Mouse (Mus musculus) kidney, embryonic 15.5 days (tissue): Measurements from ENCODE around the gene A4galt. TPM values are rescaled to one million over a fixed set of nuclear protein-coding genes. Genes with fewer than 3 reads are reported as not detected.

Source experiments
- ATAC-seq: fragments of 200-750 bp; cut with Nextera tagmentation; replicated peaks from 2 replicates; pipeline ENCODE4 v1.8.0; 2017; ENCODE audit warnings: moderate TSS enrichment; ENCODE audit not compliant: low FRiP score
- H3K27ac ChIP-seq: fragments of 300-500 bp; sonication (generic); 2 replicates; pipeline ENCODE4 v1.5.1; 2015; ENCODE audit warnings: mild to moderate bottlenecking, inconsistent platforms
- H3K27me3 ChIP-seq: fragments of 300-500 bp; sonication (generic); 2 replicates; pipeline ENCODE4 v1.6.1; 2015; ENCODE audit warnings: inconsistent platforms
- H3K36me3 ChIP-seq: fragments of 300-500 bp; sonication (generic); 2 replicates; pipeline ENCODE4 v1.6.1; 2015; ENCODE audit warnings: inconsistent platforms
- H3K4me1 ChIP-seq: fragments of 300-500 bp; sonication (generic); 2 replicates; pipeline ENCODE4 v1.6.1; 2015; ENCODE audit warnings: inconsistent platforms
- H3K4me2 ChIP-seq: fragments of 300-500 bp; sonication (generic); 2 replicates; pipeline ENCODE4 v1.6.1; 2015; ENCODE audit warnings: moderate library complexity, mild to moderate bottlenecking, inconsistent platforms
- H3K4me3 ChIP-seq: fragments of 300-500 bp; sonication (generic); replicated peaks from 2 replicates; pipeline ENCODE4 v1.5.1; 2015; ENCODE audit warnings: mild to moderate bottlenecking, inconsistent platforms
- H3K9ac ChIP-seq: fragments of 300-500 bp; sonication (generic); 2 replicates; pipeline ENCODE4 v1.6.1; 2015; ENCODE audit warnings: mild to moderate bottlenecking, inconsistent platforms
- H3K9me3 ChIP-seq: fragments of 300-500 bp; sonication (generic); replicated peaks from 2 replicates; pipeline ENCODE4 v1.6.1; 2016; ENCODE audit warnings: inconsistent platforms
- WGBS: fragments of 180-500 bp; shearing (Covaris S2); methylation state at CpG from one replicate; pipeline ENCODE4 v1.1.7; 2015; ENCODE audit warnings: mixed read lengths; 5-methylcytosine and 5-hydroxymethylcytosine counted together
- polyA plus RNA-seq: library from polyadenylated mRNA; unstranded; fragments of >200 nt; fragmentation: Nextera tagmentation; extraction: Ambion mirVana; gene quantifications from 2 replicates; pipeline ENCODE4 v1.2.1, GENCODE M21; 2015

Gene A4galt
- polyA plus RNA-seq, 1 experiment from 2014 or later, result 19.1 TPM

DNA sequence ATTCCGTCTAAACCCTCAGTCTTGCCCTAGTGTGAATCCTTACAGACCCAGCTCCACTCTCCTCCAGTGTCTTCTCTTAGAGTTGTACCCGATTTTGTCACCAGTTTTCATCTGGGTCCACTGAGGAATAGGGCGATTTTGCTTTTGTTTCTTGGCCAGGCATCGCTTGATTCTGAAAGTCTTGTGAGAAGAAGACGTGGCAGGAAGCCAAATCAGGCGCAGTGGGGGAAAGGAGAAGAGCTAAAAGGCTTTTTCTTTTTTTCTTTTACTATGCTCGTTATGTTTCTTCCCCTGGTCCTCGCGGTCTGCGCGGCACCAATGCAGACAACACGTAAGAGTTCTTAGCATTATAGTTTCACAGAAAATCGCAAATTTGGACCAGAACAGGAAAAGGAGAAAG lies 6.3 kb upstream of the A4galt start:
- no peaks in the 10 kb centered on the region for H3K36me3 ChIP-seq
- 71% methylated on average over 13 of the region's 13 CpGs for WGBS
- no peaks in the 10 kb centered on the region for H3K9me3 ChIP-seq
- H3K9ac ChIP-seq, result no peak overlapping the region
- H3K4me2 ChIP-seq, result no peak overlapping the region
- 0 out of 2 replicates have a peak, but pooled peaks cover 1% of the 10 kb centered on the region for H3K27me3 ChIP-seq
- peaks cover 5% of the 10 kb centered on the region; the same call in 1 of the 2 replicates for H3K4me1 ChIP-seq
- H3K27ac ChIP-seq, result no peak overlapping the region
- ATAC-seq, result no peak
- no peak overlapping the region for H3K4me3 ChIP-seq

DNA sequence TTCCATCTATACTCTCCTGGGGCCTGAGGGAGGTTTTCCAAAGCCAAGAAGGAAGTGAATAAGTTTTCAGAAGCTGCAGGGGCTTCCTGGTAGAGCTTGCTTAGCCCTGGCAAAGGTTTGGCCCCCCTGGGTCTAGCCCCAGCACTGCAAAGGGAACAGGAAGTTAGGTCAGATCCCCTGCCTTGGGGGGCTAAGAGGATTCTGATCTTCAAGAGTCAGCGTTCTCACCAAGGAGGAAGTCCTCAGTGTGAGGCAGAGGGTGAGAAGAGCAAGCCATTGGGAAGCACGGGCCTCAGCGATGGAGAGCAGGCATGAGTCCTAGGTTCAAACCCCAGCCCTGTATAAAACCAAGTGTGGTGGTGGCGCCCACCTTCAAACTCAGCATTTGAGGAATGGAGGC lies 4.9 kb upstream of the A4galt start:
- H3K9ac ChIP-seq, result no peak overlapping the region
- no peak overlapping the region for H3K4me3 ChIP-seq
- peaks cover 15% of the 10 kb centered on the region for H3K27me3 ChIP-seq
- 79% methylated on average over 4 of the region's 4 CpGs for WGBS
- H3K27ac ChIP-seq, result peak overlapping the region; percentile 70
- no peaks in the 10 kb centered on the region for H3K36me3 ChIP-seq
- H3K4me2 ChIP-seq, result no peak overlapping the region
- H3K9me3 ChIP-seq, result no peaks in the 10 kb centered on the region
- no peak for ATAC-seq
- H3K4me1 ChIP-seq, result peaks cover 9% of the 10 kb centered on the region

DNA sequence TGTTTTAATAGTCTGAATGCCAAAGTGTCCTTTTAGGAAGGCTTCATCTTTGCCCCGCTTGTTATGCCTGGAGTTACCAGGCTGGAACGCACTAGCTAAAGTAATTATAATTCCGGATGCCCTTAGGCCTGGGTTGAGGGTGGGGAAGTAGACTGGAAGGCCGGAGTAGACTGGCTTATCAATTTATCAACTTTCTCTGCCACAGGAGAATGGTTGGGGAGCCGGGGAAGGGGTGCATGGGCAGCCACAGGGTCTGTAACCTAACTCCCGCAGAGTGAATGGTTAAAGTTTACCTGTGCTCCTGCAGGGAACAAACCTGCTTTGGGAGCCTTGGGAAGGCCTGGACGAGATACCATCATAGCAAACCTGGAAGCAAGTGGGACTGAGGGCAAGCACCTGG lies 4.4 kb upstream of the A4galt start:
- 66% methylated on average over 7 of the region's 7 CpGs for WGBS
- Histone ChIP-seq H3K27me3 (peaks cover 21% of the 10 kb centered on the region), H3K9ac (no peak overlapping the region), H3K9me3 (no peaks in the 10 kb centered on the region), H3K27ac (peak overlapping the region; percentile 70), H3K36me3 (no peaks in the 10 kb centered on the region), H3K4me2 (no peak overlapping the region), H3K4me1 (peaks cover 14% of the 10 kb centered on the region), H3K4me3 (no peak overlapping the region)
- ATAC-seq, result peak; percentile 37

DNA sequence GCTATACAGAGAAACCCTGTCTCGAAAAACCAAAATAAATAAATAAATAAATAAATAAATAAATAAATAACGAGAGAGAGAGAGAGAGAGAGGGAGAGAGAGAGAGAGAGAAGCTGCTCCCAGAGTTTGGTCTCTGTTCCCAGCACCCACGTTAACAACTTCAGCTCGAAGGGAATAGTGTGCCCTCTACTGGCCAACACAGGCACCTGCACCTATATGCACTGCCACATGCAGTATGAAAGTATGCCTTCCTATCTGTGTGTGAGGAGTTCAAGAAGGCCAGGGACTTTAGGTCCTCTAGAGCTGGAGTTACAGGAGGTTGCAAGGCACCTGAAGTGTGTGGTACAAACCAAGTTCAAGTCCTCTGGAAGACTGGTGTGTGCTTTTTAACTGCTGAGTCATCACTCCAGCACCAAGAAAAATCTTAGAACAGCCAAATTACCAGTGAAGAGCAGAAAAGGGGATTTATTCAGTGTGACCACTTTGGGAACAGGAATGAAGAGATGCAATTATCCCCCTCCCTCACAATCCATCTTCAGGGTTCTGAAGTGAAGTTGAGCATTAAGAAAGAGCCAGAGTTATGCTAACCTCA lies 3.7 kb upstream of the A4galt start:
- WGBS, result 91% methylated on average over 4 of the region's 4 CpGs
- Histone ChIP-seq H3K36me3 (no peaks in the 10 kb centered on the region), H3K4me1 (peaks cover 20% of the 10 kb centered on the region), H3K4me3 (no peak overlapping the region), H3K27ac (peak overlapping the region; percentile 70), H3K27me3 (peaks cover 27% of the 10 kb centered on the region), H3K9me3 (no peaks in the 10 kb centered on the region), H3K4me2 (no peak overlapping the region), H3K9ac (no peak overlapping the region)
- ATAC-seq, result no peak

DNA sequence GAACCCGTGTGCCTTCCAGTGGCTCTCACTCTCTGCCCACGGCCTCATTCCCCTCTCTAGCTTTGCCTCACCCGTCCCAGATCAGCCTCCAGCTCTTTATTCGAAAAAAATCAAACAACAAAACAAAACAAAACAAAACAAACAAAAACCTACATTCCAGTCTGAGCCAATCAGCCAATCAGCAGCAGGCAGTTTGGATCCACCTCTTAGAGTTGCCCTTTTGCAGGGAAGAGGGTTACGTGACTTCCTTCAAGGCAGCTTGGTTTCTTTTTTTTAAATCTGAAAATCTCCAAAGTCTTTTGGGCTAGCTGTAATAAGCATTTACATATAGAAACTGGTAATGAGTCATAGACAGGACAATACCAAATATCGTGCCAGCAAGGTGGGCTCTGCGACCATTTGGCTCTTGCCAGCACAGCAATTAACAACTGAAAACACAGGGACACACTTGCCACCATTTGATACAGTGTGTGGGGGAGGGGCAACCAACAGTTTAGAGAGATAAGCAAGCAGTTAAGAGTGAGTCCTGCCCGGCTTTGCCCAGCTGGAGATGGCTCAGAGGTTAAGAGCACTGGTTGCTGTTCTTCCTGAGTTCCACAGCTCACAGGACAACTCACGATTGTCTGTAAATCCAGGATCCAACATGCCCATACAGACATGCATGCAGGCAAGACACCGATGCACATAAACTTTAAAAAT lies 2.9 kb upstream of the A4galt start:
- no peak for ATAC-seq
- no peak overlapping the region for H3K4me3 ChIP-seq
- peaks cover 20% of the 10 kb centered on the region for H3K4me1 ChIP-seq
- no peaks in the 10 kb centered on the region for H3K36me3 ChIP-seq
- peak overlapping the region; percentile 60 for H3K27ac ChIP-seq
- H3K4me2 ChIP-seq, result no peak overlapping the region
- H3K9me3 ChIP-seq, result no peaks in the 10 kb centered on the region
- WGBS, result 65% methylated on average over 10 of the region's 10 CpGs
- H3K27me3 ChIP-seq, result peaks cover 32% of the 10 kb centered on the region
- H3K9ac ChIP-seq, result no peak overlapping the region

DNA sequence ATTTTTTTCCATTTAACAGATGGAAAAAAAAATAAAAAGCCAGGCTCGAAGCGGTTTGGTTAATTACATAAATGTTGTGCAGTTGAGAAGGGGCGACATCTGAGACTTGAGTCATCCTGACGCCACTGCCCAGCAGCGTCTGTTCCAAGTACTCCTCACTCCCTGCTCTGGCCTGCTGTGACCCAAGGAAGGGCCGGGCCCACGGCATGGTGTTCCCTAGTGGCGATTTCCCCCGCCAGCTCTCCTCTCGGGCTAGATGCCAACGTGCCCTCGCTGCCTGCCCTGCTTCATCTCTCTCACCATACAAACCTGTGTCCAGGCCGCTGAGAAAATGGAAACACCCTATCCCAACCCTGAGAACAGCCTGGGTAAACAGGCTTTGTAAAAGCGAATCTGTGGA lies 486 bp upstream of the A4galt start:
- H3K4me2 ChIP-seq, result peak overlapping the region; percentile 92
- H3K36me3 ChIP-seq, result no peaks in the 10 kb centered on the region
- no peak for ATAC-seq
- H3K27me3 ChIP-seq, result peaks cover 35% of the 10 kb centered on the region
- H3K9me3 ChIP-seq, result no peaks in the 10 kb centered on the region
- 66% methylated on average over 14 of the region's 14 CpGs for WGBS
- H3K27ac ChIP-seq, result peak overlapping the region; percentile 52; the same call in 1 of the 2 replicates
- no peak overlapping the region for H3K9ac ChIP-seq
- peak overlapping the region; percentile 61 for H3K4me3 ChIP-seq
- peaks cover 19% of the 10 kb centered on the region for H3K4me1 ChIP-seq

DNA sequence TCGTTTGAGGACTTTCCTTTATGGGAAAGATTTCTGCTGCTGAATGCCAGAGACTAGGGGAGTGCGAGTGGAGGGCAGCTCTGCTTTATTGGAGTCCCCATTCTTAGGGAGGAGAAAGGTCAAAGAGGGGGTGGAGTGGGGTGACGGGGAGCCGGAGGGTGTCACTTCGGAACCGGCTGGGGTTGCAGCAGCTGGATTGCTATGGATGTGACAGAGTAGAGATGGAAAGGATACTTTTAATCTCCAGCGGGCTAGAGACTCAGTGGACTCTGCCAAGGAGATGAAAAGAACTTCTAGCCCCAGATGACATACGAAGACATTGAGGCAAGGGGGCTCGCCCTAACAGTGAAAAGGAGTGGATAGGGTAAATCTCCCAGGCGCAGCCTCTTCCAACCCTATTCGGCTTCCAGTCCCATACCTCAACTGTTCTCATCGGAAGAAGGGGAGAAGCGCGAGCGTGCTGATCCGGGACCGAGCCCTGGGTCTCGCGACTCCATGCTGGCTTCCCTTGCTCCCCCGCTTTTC lies 861 bp downstream of the A4galt start:
- Histone ChIP-seq H3K9me3 (no peaks in the 10 kb centered on the region), H3K27ac (0 out of 2 replicates have a peak overlapping the region, but pooled peaks have one; percentile 61), H3K36me3 (no peaks in the 10 kb centered on the region), H3K9ac (peak overlapping the region; percentile 65), H3K4me2 (peak overlapping the region; percentile 92), H3K27me3 (peaks cover 35% of the 10 kb centered on the region), H3K4me3 (peak overlapping the region; percentile 61), H3K4me1 (peaks cover 21% of the 10 kb centered on the region)
- ATAC-seq, result no peak
- 2% methylated on average over 20 of the region's 20 CpGs for WGBS

DNA sequence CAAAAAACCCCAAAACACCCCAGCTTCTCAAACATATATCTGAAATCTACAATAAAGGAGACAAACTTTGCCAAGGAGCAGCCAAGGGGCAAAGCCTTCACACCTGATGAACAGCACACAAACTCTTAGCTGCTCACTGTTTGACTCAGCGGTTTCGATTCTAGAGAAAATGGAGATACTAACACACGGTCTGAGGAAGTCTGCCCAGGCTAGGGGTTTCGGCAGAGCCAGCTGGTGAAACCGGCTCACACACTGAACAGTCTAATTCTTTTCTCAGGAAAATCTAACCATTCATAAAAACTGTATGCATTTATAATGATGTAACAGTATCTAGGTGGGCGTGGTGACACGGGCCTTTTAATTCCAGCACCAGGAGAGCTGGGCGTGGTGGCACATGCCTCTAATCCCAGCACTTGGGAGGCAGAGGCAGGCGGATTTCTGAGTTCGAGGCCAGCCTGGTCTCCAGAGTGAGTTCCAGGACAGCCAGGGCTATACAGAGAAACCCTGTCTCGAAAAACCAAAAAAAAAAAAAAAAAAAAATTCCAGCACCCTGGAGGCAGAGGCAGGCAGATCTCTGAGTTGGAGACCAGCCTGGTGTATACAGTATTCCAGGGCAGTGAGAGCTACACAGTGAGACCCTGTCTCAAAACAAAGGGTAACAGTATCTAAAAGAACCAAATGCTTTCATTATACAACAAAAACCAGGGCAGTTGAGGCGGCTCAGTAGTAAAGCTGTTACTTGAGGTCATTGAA lies 1.9 kb downstream of the A4galt start:
- H3K4me2 ChIP-seq, result peak overlapping the region; percentile 92
- no peak overlapping the region for H3K9ac ChIP-seq

DNA sequence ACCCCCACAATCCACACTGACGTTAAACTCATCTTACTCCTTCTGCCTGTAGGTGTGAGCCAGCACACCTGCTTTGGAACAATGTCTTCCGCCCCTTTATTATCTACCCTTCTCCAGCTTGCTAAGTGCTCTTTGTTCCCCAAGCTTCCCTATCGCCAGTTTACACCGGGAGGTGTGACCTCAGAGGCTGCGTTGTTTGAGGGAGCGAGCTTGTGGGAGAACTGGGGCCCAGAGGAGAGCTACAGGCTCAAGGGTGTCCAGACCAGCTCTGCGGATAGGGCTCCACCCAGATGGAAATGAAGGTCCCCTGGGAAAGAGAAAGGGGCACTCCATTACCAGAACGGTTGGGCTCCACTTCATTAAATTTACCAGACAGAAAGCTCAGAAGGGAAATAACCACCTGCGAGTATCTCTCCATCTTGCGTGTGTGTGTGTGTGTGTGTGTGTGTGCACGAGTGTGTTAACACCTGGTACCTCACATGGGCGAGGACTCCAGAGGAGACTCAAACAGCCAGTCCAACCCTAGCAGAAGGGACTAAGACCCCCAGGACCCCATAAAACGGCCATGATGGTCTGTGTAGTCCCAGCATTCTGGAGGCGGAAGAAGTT lies 3.2 kb downstream of the A4galt start:
- ATAC-seq, result no peak
- Histone ChIP-seq H3K36me3 (no peaks in the 10 kb centered on the region), H3K4me3 (no peak overlapping the region), H3K27me3 (peaks cover 35% of the 10 kb centered on the region), H3K9ac (no peak overlapping the region), H3K9me3 (no peaks in the 10 kb centered on the region), H3K4me1 (peaks cover 18% of the 10 kb centered on the region), H3K27ac (no peak overlapping the region), H3K4me2 (no peak overlapping the region)
- WGBS, result 52% methylated on average over 14 of the region's 14 CpGs

More for the DNA sequence above, 1.9 kb downstream of the A4galt start:
- Histone ChIP-seq H3K27ac (no peak overlapping the region), H3K36me3 (no peaks in the 10 kb centered on the region), H3K4me1 (peaks cover 18% of the 10 kb centered on the region), H3K4me3 (peak overlapping the region; percentile 61), H3K27me3 (peaks cover 35% of the 10 kb centered on the region), H3K9me3 (no peaks in the 10 kb centered on the region)
- no peak for ATAC-seq
- 91% methylated on average over 12 of the region's 12 CpGs for WGBS

DNA sequence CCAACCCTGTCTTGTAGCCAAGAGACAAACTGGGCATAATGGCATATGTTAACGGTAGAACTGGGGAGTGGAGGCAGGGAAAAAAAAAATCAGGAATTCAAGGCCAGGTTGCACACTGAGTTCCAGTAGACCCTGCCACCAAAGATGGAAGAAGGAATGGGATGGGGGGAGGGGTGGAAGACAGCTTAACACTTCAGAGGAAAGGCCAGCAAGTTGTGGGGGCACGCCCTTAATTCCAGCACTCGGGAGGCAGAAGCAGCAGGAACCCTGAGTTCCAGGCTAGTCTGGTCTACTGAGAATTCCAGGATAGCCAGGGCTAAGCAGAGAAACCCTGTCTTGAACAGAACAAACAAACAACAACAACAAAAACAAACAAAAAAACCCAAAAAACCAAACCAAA lies 7.2 kb downstream of the A4galt start:
- H3K9ac ChIP-seq, result no peak overlapping the region
- 0 out of 2 replicates have a peak, but pooled peaks cover 1% of the 10 kb centered on the region for H3K27me3 ChIP-seq
- no peak overlapping the region for H3K4me3 ChIP-seq
- H3K4me2 ChIP-seq, result no peak overlapping the region
- no peak overlapping the region for H3K27ac ChIP-seq
- H3K4me1 ChIP-seq, result 0 out of 2 replicates have a peak, but pooled peaks cover 4% of the 10 kb centered on the region
- no peak for ATAC-seq
- 71% methylated on average over 3 of the region's 3 CpGs for WGBS
- no peaks in the 10 kb centered on the region for H3K36me3 ChIP-seq
- no peaks in the 10 kb centered on the region for H3K9me3 ChIP-seq

DNA sequence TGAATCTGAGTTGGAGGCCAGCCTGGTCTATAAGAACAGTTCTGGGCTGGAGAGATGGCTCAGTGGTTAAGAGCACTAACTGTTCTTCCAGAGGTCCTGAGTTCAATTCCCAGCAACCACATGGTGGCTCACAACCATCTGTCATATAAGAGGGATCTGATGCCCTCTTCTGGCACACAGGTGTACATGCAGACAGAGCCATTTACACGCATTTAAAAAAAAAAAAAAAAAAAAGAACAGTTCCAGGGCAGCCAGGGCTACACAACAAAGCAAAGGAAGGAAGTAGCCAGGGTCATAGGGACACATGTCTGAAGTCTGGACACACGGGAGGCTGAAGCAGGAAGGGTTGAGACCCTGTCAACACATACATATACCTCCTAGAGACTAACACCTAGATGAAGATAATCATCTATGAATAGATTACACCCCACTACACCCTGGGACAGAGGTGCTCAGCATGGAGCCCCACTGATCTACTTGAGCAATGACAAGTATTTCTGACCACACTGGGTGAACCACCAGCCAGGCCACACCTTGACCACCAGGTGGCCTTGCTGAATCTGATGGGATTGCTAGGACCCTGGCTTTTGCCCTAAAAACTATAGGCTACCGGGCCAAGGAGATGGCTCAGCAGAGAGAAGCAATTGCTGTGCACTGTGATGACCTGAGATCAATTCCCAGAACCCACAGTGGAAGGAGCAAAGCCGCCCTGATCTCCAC lies 9.5 kb downstream of the A4galt start:
- Histone ChIP-seq H3K4me2 (no peak overlapping the region), H3K9ac (no peak overlapping the region), H3K36me3 (no peaks in the 10 kb centered on the region), H3K9me3 (no peaks in the 10 kb centered on the region), H3K4me3 (no peak overlapping the region), H3K27me3 (no peaks in the 10 kb centered on the region), H3K4me1 (0 out of 2 replicates have a peak, but pooled peaks cover 8% of the 10 kb centered on the region), H3K27ac (no peak overlapping the region)
- no peak for ATAC-seq
- 84% methylated on average over 4 of the region's 4 CpGs for WGBS
